Mouse (Mus musculus) ZHBTc4 (cell line): ENCODE results near the gene Lenep.
A peak's percentile ranks its signal among the peaks of the same experiment; 100 is the strongest.

Source experiments
- DNase-seq: peaks from one replicate; pipeline ENCODE4 v3.0.0-alpha.2; 2011; ENCODE audit warnings: low read depth, low spot score

Lenep gene

GRCm38 (mm10) chr3:89419981-89420380 is 17.4 kb upstream of the Lenep start:
- DNase-seq, result no peak

- DNase-seq, result peak; percentile 90
These were observed 17.0 kb upstream of the Lenep start for GRCm38 (mm10) chr3:89419571-89419970.

- peak; percentile 89 for DNase-seq
These were observed 16.3 kb upstream of the Lenep start for GRCm38 (mm10) chr3:89418861-89419250.

- DNase-seq, result peak; percentile 100
These were observed 15.7 kb upstream of the Lenep start, which contains the start of the genes Cks1b and Shc1 for GRCm38 (mm10) chr3:89418170-89418860. Cks1b (minus strand) TSS chr3:89418383. Shc1 (plus strand) TSS chr3:89418443.

DNA sequence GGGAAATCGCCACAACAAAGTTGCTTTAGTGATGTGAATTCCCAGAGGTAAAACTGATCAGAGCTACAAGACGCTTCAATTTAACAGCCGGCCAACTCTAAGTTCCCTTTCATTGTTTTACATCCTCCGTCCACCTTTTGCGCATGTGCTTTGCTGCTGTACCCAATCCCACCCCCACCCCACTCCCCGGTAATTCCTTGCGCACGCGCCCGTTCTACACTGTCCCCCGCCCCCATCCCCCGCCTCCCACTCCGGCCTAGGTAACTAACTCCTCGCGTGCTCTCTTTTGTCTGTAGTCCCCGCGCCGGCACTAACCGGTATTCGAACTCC is 15.2 kb upstream of the Lenep start:
- no peak for DNase-seq

GRCm38 (mm10) chr3:89417131-89417530 is 14.5 kb upstream of the Lenep start:
- no peak for DNase-seq

GRCm38 (mm10) chr3:89416158-89416557 is 13.6 kb upstream of the Lenep start:
- no peak for DNase-seq

- peak; percentile 100 for DNase-seq
These were observed 9.1 kb upstream of the Lenep start, which contains the start of gene Flad1 for GRCm38 (mm10) chr3:89411490-89412393. Flad1 (minus strand) TSS chr3:89411870.

- no peak for DNase-seq
These were observed 8.3 kb upstream of the Lenep start for GRCm38 (mm10) chr3:89410864-89411263.

GRCm38 (mm10) chr3:89409701-89410100 is 7.1 kb upstream of the Lenep start:
- no peak for DNase-seq

- DNase-seq, result peak; percentile 64
These were observed 5.9 kb upstream of the Lenep start for GRCm38 (mm10) chr3:89408448-89408847.

DNA sequence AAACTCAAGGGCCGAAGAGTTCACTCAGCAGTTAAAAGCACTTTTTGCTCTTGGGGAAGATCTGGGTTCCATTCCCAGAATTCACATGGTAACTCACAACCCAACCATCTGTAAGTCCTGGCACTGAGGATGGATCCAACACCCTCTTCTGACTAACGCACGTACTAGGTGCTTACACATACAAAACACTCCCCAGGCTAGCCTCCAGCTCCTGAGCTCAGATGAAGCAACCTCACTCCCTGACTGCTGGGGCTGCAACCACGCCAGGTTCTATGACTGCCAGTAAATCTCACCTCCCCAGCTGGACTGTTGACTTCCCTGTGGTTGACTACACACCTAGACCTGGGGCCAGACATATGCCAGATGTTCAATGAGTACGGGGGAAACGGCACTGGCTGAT is 4.3 kb upstream of the Lenep start:
- DNase-seq, result no peak

- DNase-seq, result no peak
These were observed 1.3 kb downstream of the Lenep start for GRCm38 (mm10) chr3:89401329-89401728.

DNA sequence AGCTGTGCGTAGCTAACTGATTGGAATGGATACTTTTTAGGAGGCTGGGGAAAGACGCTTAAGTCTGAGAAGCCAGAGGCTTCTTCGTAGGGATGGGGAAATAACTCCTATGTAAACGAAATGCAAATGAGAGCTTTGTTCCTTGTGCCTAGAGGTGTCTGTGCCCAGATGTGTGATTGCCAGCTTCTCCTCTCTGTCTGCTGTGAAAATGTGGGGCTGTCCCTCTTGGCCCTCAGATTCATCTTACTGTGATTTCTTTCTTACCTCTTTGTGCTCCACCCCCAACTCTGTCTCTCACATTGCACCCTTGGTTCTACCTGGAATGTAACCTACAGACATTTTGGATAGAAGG is 6.0 kb downstream of the Lenep start:
- DNase-seq, result no peak

DNA sequence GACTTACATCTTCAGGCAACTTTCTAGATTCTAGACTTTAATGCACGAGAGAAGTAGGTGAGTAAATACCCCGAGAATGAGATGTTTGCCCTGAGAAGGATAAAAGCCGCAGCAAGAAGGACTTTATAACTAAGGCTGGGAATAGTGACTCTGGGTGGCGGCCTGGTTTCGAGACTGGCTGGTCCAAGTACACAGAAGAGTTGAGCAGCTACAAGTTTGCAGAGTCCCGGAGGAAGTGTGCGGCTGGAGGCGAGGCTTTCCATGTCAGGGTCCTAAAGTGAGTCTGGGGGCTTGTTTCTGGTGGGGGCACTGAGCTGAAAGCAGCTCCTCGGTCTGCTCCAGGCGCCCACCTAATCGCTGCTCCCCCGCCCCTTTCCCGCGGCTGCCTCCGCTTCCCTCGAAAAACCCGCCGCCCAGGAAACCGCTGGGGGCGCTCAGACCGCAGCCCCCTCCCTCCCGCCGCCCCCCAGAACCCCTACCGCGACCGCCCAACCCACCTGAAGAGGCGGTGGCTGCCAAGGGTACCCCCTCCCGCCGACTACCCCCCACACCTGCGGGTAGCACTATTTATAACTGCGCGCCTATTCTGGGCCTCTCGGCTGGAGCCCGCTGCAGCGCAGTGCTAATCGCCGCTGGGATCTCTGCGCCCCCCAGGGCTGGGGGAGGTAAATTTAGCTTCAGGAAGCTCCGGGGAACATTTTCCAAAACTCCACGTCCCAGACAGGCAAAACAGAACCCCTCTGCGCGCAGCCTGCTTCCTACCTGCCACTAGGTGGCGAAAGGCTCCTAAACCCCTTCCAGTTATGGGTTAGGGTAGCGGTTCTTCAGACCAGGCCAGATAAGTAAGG is 6.6 kb downstream of the Lenep start:
- DNase-seq, result peak; percentile 91

DNA sequence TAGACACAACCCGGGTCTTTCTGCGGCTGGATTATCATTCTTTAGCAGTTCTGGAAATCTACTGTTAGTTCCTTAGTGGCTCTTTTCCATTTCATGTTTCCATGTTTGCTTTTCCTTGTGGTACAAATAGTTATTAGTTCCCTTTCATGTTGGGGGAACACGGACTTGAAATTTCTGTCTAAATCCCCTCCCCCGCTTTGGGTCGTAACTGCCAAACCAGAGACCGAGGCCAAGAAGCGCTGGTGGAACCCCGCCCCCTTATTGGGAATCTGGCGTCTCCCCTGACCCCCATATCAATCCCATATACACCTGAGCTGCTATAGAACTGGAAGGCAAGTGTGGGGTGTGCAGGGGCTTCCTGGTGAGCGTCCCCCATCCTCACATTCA is 7.2 kb downstream of the Lenep start:
- no peak for DNase-seq

DNA sequence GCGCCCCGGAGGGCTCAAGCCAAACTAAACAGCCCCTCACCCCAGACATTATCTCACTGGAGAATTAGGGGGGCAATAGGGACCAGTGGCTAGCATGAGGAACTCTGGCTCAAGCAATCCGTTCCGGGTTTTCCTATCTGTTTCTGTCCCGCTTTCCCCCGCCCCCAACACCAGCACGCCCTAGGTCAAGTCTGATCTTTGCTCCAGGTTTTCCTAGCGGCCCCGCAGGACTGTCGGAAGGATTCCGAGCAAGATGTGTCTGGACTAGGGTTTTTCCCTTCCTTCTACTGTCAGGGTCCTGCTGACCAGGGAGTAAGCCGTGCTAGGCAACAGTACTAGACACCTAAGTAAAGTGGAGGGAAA is 7.7 kb downstream of the Lenep start:
- DNase-seq, result peak; percentile 95

DNA sequence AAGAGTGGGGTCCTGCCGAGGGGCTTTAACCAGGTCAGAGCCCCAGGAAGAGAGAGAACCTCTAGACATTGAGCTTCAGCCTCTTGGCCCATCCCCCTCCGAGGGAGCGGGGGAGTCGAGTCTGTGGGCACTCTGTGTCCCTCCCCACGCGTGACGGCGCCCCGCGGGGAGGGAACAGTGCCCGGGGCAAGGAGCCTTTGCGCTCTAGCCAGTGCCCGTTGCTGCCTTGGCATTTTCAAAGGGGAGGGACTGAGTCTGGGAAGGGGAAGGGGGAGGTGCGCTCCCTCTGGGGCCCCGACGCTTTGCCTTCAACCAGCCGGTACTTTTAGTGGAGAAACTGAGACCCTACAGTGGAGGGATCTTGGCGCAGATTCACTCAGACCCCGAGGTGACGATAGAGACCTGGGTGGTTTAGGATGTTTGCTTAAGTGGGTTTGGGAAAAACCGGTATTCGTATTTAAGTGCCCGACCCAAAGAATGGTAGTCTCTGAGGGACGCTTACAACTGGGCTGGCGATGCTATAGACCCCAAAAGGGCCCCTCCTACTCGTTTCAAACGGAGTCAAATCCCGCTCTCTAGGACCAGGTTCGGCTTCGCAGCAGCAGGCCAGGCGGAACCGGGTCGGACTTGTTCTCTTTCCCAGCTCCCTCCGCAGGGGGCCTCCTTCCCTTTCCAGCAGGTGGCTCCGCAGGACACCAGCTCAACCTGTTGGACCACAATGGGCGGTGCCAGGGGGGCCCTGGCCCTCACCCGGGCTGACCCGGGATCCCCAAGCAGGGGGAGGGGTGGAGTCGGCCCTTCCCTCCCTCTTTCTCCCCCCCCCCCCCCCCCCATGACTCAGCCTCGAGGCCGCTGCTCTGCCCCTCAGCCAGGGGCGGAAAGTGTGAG is 8.3 kb downstream of the Lenep start, which contains the start of gene Zbtb7b:
TSS of gene Zbtb7b (minus strand) at position 771 of the 888 bp plus-strand sequence.
- peak; percentile 82 for DNase-seq

DNA sequence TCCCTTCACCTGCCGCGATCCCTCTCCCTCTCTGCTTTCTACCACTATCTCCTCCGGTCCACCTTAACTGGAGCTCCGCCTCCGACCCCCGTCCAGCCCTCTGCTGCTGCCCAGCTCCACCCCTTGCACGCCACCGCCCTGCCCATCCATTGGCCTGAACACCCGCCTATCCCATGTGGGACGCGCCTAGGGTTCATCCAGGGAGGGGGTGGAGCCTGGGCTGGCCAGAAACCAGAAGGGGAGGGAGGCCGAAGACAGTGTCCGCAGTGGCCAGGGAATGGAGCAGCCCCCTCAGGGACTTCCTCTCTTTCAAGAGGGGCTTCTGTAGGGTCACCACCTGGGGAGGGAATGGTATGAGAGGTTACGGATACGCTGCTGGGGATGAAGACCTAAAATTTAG is 9.0 kb downstream of the Lenep start:
- DNase-seq, result peak; percentile 98

GRCm38 (mm10) chr3:89392871-89393311 is 9.7 kb downstream of the Lenep start:
- DNase-seq, result no peak
